Mouse (Mus musculus) kidney, adult 2 months (tissue): ENCODE results near the gene Calm4. TPM values are rescaled to one million over a fixed set of nuclear protein-coding genes. Genes with fewer than 3 reads are reported as not detected.
A peak's percentile ranks its signal among the peaks of the same experiment; 100 is the strongest.

ENCODE experiments used
- DNase-seq: peaks from one replicate; pipeline ENCODE4 v3.0.0; 2021
- H3K27ac ChIP-seq: fragments of 200-500 bp; 2 replicates; pipeline ENCODE4 v1.5.1; 2012; ENCODE audit warnings: low read depth, low read length, control low read depth, inconsistent platforms; ENCODE audit not compliant: insufficient read depth
- H3K27me3 ChIP-seq: fragments of 200-500 bp; replicated peaks from 2 replicates; pipeline ENCODE4 v1.6.1; 2012; ENCODE audit warnings: mild to moderate bottlenecking, moderate library complexity, low read length, inconsistent platforms; ENCODE audit not compliant: control insufficient read depth, insufficient read depth
- H3K36me3 ChIP-seq: fragments of 200-500 bp; 2 replicates; pipeline ENCODE4 v1.6.1; 2012; ENCODE audit warnings: mild to moderate bottlenecking, moderate library complexity, low read length, inconsistent platforms; ENCODE audit not compliant: control insufficient read depth, insufficient read depth
- H3K4me1 ChIP-seq: fragments of 200-500 bp; 2 replicates; pipeline ENCODE4 v1.6.1; 2011; ENCODE audit warnings: low read length; ENCODE audit not compliant: control insufficient read depth, insufficient read depth
- H3K4me3 ChIP-seq: fragments of 200-500 bp; 2 replicates; pipeline ENCODE4 v1.5.1; 2011; ENCODE audit warnings: mild to moderate bottlenecking, low read depth, low read length, control low read depth; ENCODE audit not compliant: insufficient read depth
- CTCF ChIP-seq: fragments of 200-500 bp; conservative IDR thresholded peaks from 2 replicates; pipeline ENCODE4 v1.5.1; 2011; ENCODE audit warnings: low read depth, mild to moderate bottlenecking, control low read depth, low read length, moderate library complexity, mixed read lengths; ENCODE audit not compliant: insufficient read depth, insufficient read length
- POLR2A ChIP-seq: fragments of 200-500 bp; IDR thresholded peaks from one replicate; pipeline ENCODE4 v1.6.1; 2011; ENCODE audit warnings: low read depth, low read length, control low read depth
- WGBS: fragments of 180-500 bp; shearing (Covaris S2); methylation state at CpG from one replicate; pipeline ENCODE4 v1.1.7; 2018; 5-methylcytosine and 5-hydroxymethylcytosine counted together
- polyA plus RNA-seq: library from polyadenylated mRNA; depleted of rRNA; stranded (reverse); fragments of >200 nt; gene quantifications from 2 replicates; pipeline ENCODE4 v1.2.3, GENCODE M21; 2012

The Calm4 gene
- polyA plus RNA-seq, 1 experiment, result not detected

- H3K27me3 ChIP-seq, result no peaks in the 10 kb centered on the region
- H3K4me1 ChIP-seq, result peaks cover 3% of the 10 kb centered on the region; the same call in 1 of the 2 replicates
- no peak overlapping the region for H3K27ac ChIP-seq
- no peak overlapping the region for H3K4me3 ChIP-seq
- TF ChIP-seq CTCF, result no peak
- TF ChIP-seq POLR2A, result no peak
- H3K36me3 ChIP-seq, result no peaks in the 10 kb centered on the region
- no peak for DNase-seq
- 77% methylated on average over 5 of the region's 5 CpGs for WGBS
Observed at GRCm38 (mm10) chr13:3805638-3806037, 31.9 kb upstream of the Calm4 start.

GRCm38 (mm10) chr13:3807131-3807827, 30.3 kb upstream of the Calm4 start:
- DNase-seq, result peak; percentile 47
- TF ChIP-seq CTCF (no peak), POLR2A (no peak)
- WGBS, result 70% methylated on average over 7 of the region's 7 CpGs

GRCm38 (mm10) chr13:3818012-3818739, 19.4 kb upstream of the Calm4 start:
- no peak for DNase-seq
- 73% methylated on average over 5 of the region's 5 CpGs for WGBS
- no peaks in the 10 kb centered on the region for H3K36me3 ChIP-seq
- H3K27ac ChIP-seq, result no peak overlapping the region
- H3K4me3 ChIP-seq, result no peak overlapping the region
- TF ChIP-seq CTCF (no peak), POLR2A (no peak)
- H3K4me1 ChIP-seq, result no peaks in the 10 kb centered on the region
- H3K27me3 ChIP-seq, result no peaks in the 10 kb centered on the region

More at GRCm38 (mm10) chr13:3807131-3807827, 30.3 kb upstream of the Calm4 start:
- no peak overlapping the region for H3K27ac ChIP-seq
- peaks cover 3% of the 10 kb centered on the region; the same call in 1 of the 2 replicates for H3K4me1 ChIP-seq
- H3K36me3 ChIP-seq, result no peaks in the 10 kb centered on the region
- no peak overlapping the region for H3K4me3 ChIP-seq
- H3K27me3 ChIP-seq, result no peaks in the 10 kb centered on the region

GRCm38 (mm10) chr13:3818740-3819076, 18.8 kb upstream of the Calm4 start:
- H3K4me3 ChIP-seq, result no peak overlapping the region
- TF ChIP-seq CTCF (no peak), POLR2A (no peak)
- H3K4me1 ChIP-seq, result no peaks in the 10 kb centered on the region
- WGBS, result 88% methylated on average over 2 of the region's 2 CpGs
- H3K27ac ChIP-seq, result no peak overlapping the region
- DNase-seq, result no peak
- H3K36me3 ChIP-seq, result no peaks in the 10 kb centered on the region
- H3K27me3 ChIP-seq, result no peaks in the 10 kb centered on the region

GRCm38 (mm10) chr13:3822105-3822504, 15.5 kb upstream of the Calm4 start:
- H3K27me3 ChIP-seq, result no peaks in the 10 kb centered on the region
- TF ChIP-seq CTCF, result no peak
- TF ChIP-seq POLR2A, result no peak
- no peak for DNase-seq
- H3K27ac ChIP-seq, result no peak overlapping the region
- no peaks in the 10 kb centered on the region for H3K36me3 ChIP-seq
- 43% methylated on average over 4 of the region's 4 CpGs for WGBS
- H3K4me3 ChIP-seq, result no peak overlapping the region
- no peaks in the 10 kb centered on the region for H3K4me1 ChIP-seq

- Histone ChIP-seq H3K4me3 (no peak overlapping the region), H3K27ac (no peak overlapping the region), H3K36me3 (no peaks in the 10 kb centered on the region), H3K4me1 (no peaks in the 10 kb centered on the region), H3K27me3 (no peaks in the 10 kb centered on the region)
- DNase-seq, result no peak
- TF ChIP-seq POLR2A, result no peak
- TF ChIP-seq CTCF, result no peak
Observed at GRCm38 (mm10) chr13:3825726-3826125, 11.8 kb upstream of the Calm4 start.

- DNase-seq, result no peak
- no peak overlapping the region for H3K4me3 ChIP-seq
- no peak overlapping the region for H3K27ac ChIP-seq
- WGBS, result 87% methylated on average over 5 of the region's 5 CpGs
- no peaks in the 10 kb centered on the region for H3K4me1 ChIP-seq
- TF ChIP-seq CTCF (no peak), POLR2A (no peak)
- no peaks in the 10 kb centered on the region for H3K36me3 ChIP-seq
- no peaks in the 10 kb centered on the region for H3K27me3 ChIP-seq
Observed at GRCm38 (mm10) chr13:3831546-3831945, 6.0 kb upstream of the Calm4 start.
